Mouse (Mus musculus) embryonic stem cell, embryonic (primary cell): ENCODE measurements at regions not wholly inside any gene's neighbourhood (a gene's known extent, or its start where the extent isn't known, plus 50 kb on each side); places are given as distances from the start of the nearest gene placed in this dataset.

Experiments used
- CTCF ChIA-PET, 4 experiments: fragments of 300-600 bp in 2 of 4; fragments of 350-600 bp in 2 of 4; sonication (Branson Sonifier 250); formaldehyde crosslinking; loops; one replicate each; lab custom pipeline; 2022; ENCODE audit warnings: inconsistent platforms in 2 of 4; lab: Charles Lee
- POLR2A ChIA-PET, 4 experiments: fragments of 300-600 bp in 2 of 4; fragments of 350-600 bp in 2 of 4; sonication (Branson Sonifier 250); formaldehyde crosslinking; loops; one replicate each; lab custom pipeline; 2022; ENCODE audit warnings: antibody characterized with exemption in 4 of 4, inconsistent platforms in 1 of 4; lab: Charles Lee

- ChIA-PET POLR2A (no interaction called here), CTCF (no interaction called here)
These were observed 192.5 kb upstream of the Gm11114 start for GRCm38 (mm10) chr9:85120061-85120460.

GRCm38 (mm10) chr9:85121059-85121458 lies 191.5 kb upstream of the Gm11114 start:
- POLR2A ChIA-PET = no interaction called here

GRCm38 (mm10) chr9:85123706-85124105 lies 188.9 kb upstream of the Gm11114 start:
- ChIA-PET CTCF (no interaction called here), POLR2A (no interaction called here)

More at GRCm38 (mm10) chr9:85121059-85121458, 191.5 kb upstream of the Gm11114 start:
- CTCF ChIA-PET = no interaction called here

GRCm38 (mm10) chr9:85125775-85126174 lies 186.8 kb upstream of the Gm11114 start:
- CTCF ChIA-PET = no interaction called here

GRCm38 (mm10) chr9:85126541-85126940 lies 186.0 kb upstream of the Gm11114 start:
- ChIA-PET POLR2A (no interaction called here), CTCF (no interaction called here)

More at GRCm38 (mm10) chr9:85125775-85126174, 186.8 kb upstream of the Gm11114 start:
- POLR2A ChIA-PET = no interaction called here

- ChIA-PET POLR2A (no interaction called here), CTCF (no interaction called here)
These were observed 185.5 kb upstream of the Gm11114 start for GRCm38 (mm10) chr9:85127107-85127506.

- POLR2A ChIA-PET = no interaction called here
- CTCF ChIA-PET = no interaction called here
These were observed 177.7 kb upstream of the Gm11114 start for GRCm38 (mm10) chr9:85134900-85135299.

GRCm38 (mm10) chr9:85136715-85137582 lies 175.6 kb upstream of the Gm11114 start:
- ChIA-PET POLR2A (interaction anchor here in 1 of 4 experiments (0.6 kb wide), 1 partner anchor 45 kb away, joined by 4 read pairs; no protein-coding TSS in a partner anchor), CTCF (no interaction called here)

- ChIA-PET POLR2A (no interaction called here), CTCF (no interaction called here)
These were observed 172.7 kb upstream of the Gm11114 start for GRCm38 (mm10) chr9:85139891-85140290.

- POLR2A ChIA-PET = no interaction called here
- CTCF ChIA-PET = no interaction called here
These were observed 168.2 kb upstream of the Gm11114 start for GRCm38 (mm10) chr9:85144363-85144762.

GRCm38 (mm10) chr9:85165632-85166031 lies 146.9 kb upstream of the Gm11114 start:
- ChIA-PET CTCF (no interaction called here), POLR2A (no interaction called here)

- CTCF ChIA-PET = no interaction called here
These were observed 145.3 kb upstream of the Gm11114 start for GRCm38 (mm10) chr9:85167243-85167642.

GRCm38 (mm10) chr9:85174431-85174830 lies 138.1 kb upstream of the Gm11114 start:
- ChIA-PET CTCF (interaction anchor here in 1 of 4 experiments (0.7 kb wide), 1 partner anchor 12 kb away, joined by 5 read pairs; no protein-coding TSS in a partner anchor), POLR2A (no interaction called here)

More at GRCm38 (mm10) chr9:85167243-85167642, 145.3 kb upstream of the Gm11114 start:
- POLR2A ChIA-PET = no interaction called here

- CTCF ChIA-PET = no interaction called here
- POLR2A ChIA-PET = no interaction called here
These were observed 111.4 kb upstream of the Gm11114 start for GRCm38 (mm10) chr9:85201202-85201601.

GRCm38 (mm10) chr9:85224870-85225269 lies 87.7 kb upstream of the Gm11114 start:
- ChIA-PET POLR2A (no interaction called here), CTCF (no interaction called here)
